Mouse (Mus musculus) embryonic facial prominence, embryonic 10.5 days (tissue): ENCODE data around the gene Irf2bpl. TPM values are rescaled to one million over a fixed set of nuclear protein-coding genes. Genes with fewer than 3 reads are reported as not detected.

ENCODE experiments used
- DNase-seq: peaks from one replicate; pipeline ENCODE4 v3.0.0-alpha.2; 2017; ENCODE audit warnings: low spot score
- H3K27ac ChIP-seq: fragments of 300-500 bp; sonication (generic); replicated peaks from 2 replicates; pipeline ENCODE4 v1.5.1; 2016; ENCODE audit warnings: mild to moderate bottlenecking
- H3K27me3 ChIP-seq: fragments of 300-500 bp; sonication (generic); replicated peaks from 2 replicates; pipeline ENCODE4 v1.6.1; 2016; ENCODE audit warnings: low read depth, mild to moderate bottlenecking; ENCODE audit not compliant: poor library complexity, severe bottlenecking
- H3K36me3 ChIP-seq: fragments of 300-500 bp; sonication (generic); replicated peaks from 2 replicates; pipeline ENCODE4 v1.6.1; 2016; ENCODE audit warnings: mild to moderate bottlenecking, moderate library complexity
- H3K4me1 ChIP-seq: fragments of 300-500 bp; sonication (generic); 2 replicates; pipeline ENCODE4 v1.6.1; 2016
- H3K4me3 ChIP-seq: fragments of 300-500 bp; sonication (generic); 2 replicates; pipeline ENCODE4 v1.5.1; 2016; ENCODE audit warnings: mild to moderate bottlenecking, moderate library complexity
- H3K9me3 ChIP-seq: fragments of 300-500 bp; sonication (generic); 2 replicates; pipeline ENCODE4 v1.6.1; 2016; ENCODE audit warnings: mild to moderate bottlenecking
- WGBS: fragments of 180-500 bp; shearing (Covaris S2); methylation state at CpG from one replicate; pipeline ENCODE4 v1.1.7; 2016; 5-methylcytosine and 5-hydroxymethylcytosine counted together
- polyA plus RNA-seq: library from polyadenylated mRNA; unstranded; fragments of >200 nt; fragmentation: Nextera tagmentation; extraction: Ambion mirVana; gene quantifications from 2 replicates; pipeline ENCODE4 v1.2.1, GENCODE M21; 2016

Gene Irf2bpl
- polyA plus RNA-seq, 1 experiment from 2014 or later: 17.3 TPM

DNA sequence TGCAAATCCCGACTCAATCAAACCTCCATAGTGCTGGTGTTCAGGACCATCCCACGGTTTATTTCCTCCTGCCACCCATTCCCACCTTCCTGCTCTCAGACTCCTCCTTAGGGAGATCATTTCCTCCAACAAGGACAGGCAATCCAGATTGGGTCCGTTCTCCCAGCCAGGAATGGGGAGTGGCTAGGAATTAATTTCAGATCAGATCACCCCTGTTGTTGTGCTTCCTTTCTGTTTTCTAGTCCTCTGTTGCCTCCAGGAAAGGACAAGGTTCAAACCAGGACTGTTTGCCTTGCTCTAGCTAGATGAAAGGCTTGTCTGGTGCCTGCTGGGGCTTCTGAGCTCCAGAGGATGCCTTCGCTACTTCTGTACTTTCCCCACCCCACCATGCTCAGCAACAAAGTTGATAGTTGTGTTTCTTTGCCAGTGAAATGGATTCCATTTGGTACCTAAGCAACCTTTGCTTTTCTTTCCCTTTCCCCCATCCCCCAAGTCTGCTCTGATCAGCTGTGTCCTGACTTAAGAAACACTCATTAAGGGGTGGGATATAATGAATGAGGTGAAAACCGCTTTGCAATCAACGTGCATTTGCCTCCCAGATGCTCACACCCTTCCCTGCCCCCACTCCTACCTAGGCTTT is 5.0 kb downstream of the Irf2bpl start:
- H3K4me1 ChIP-seq: peaks cover 55% of the 10 kb centered on the region
- H3K9me3 ChIP-seq: no peaks in the 10 kb centered on the region
- 61% methylated on average over 6 of the region's 6 CpGs for WGBS
- H3K27me3 ChIP-seq: peaks cover 26% of the 10 kb centered on the region
- no peak overlapping the region for H3K27ac ChIP-seq
- no peak for DNase-seq
- no peak overlapping the region for H3K4me3 ChIP-seq
- no peaks in the 10 kb centered on the region; the same call in 1 of the 2 replicates for H3K36me3 ChIP-seq

DNA sequence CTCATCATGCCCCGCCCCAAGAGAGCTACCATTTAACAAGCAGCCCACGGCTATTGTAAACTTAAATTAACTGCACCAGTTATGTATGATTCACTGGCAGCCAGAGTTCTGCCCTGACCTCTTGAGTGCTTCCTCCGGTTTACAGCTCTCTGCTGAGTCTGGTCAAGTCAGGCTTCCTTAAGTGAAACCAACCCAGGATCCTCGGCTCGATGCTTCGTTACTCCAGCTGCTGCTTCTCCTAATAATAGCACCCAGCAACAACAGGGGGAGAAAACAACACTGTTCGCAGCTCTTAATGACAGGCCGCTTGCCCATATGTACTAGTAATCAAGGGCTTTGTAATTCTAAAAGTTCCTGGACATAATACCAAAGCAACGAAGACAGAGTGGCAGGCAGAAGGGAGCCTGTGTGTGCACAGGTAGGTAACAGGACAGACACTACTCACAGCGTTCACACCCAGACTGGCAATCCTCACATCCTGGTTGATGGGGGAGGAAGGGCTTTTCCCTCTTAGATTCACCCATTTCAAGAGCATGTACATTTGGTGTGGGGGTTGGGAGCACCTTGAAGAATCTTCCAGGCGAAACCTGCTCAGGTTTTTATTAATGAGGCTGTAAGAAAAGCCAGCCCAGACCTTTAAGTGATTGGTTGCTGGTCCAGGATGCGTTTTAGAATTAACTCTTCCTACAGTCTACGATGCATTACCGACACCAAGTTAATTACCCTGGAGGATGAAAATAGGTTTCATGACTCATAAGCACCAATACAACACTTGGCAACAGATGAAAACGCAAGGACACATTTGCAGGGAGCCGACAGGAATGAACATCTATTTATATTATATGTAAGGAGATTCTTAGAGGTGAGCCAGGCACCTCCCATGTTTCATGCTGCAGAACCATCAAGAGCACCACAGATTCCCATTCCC is 5.9 kb downstream of the Irf2bpl start:
- Histone ChIP-seq H3K36me3 (no peaks in the 10 kb centered on the region; the same call in 1 of the 2 replicates), H3K27me3 (peaks cover 23% of the 10 kb centered on the region), H3K27ac (no peak overlapping the region), H3K4me3 (no peak overlapping the region), H3K4me1 (peaks cover 46% of the 10 kb centered on the region), H3K9me3 (no peaks in the 10 kb centered on the region)
- WGBS: 79% methylated on average over 16 of the region's 16 CpGs
- DNase-seq: no peak

DNA sequence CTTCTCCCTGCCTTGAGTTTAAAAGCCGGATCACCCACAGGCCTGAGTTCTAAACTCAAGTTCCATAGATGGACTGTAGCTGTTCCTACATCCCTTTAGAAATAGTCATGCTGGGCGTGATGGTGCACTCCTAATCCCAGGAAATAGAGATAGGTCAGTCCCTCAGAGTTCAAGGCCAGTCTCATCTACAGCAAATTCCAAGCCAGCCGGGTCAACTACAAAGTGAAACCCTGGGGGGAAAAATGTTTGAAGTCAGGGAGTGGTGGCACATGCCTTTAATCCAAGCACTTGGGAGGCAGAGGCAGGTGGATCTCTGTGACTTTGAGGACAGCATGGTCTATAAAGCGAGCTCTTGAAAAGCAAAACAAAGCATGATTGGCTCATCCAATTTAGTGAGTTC is 7.6 kb downstream of the Irf2bpl start:
- H3K4me3 ChIP-seq: no peak overlapping the region
- H3K27me3 ChIP-seq: peaks cover 6% of the 10 kb centered on the region
- DNase-seq: no peak
- no peaks in the 10 kb centered on the region for H3K9me3 ChIP-seq
- WGBS: 90% methylated on average over 4 of the region's 4 CpGs
- H3K36me3 ChIP-seq: no peaks in the 10 kb centered on the region; the same call in 1 of the 2 replicates
- H3K27ac ChIP-seq: no peak overlapping the region
- H3K4me1 ChIP-seq: peaks cover 36% of the 10 kb centered on the region

DNA sequence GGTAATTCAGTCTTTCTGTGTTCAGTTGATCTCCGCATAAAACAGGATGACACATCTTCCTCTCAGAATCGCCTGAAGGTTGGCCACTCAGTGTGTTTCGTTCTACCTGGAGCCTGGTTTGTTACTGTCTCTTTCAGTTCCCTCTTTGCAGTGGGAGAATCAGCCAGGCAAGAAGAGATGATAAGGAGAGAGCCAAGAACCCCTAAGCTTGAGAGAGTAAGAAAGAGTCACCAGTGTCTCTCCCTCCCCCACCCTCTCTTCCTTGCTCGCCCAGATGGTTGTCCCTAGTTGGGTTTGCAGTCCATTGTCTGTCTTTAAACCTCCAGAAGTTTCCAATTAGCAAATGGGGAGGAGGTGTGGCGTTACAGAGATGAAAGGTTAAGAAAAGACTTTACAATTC is 8.5 kb downstream of the Irf2bpl start:
- no peak for DNase-seq
- Histone ChIP-seq H3K4me1 (peaks cover 36% of the 10 kb centered on the region), H3K27me3 (no peaks in the 10 kb centered on the region; the same call in 1 of the 2 replicates), H3K4me3 (no peak overlapping the region), H3K9me3 (0 out of 2 replicates have a peak, but pooled peaks cover under 1% of the 10 kb centered on the region), H3K27ac (no peak overlapping the region), H3K36me3 (no peaks in the 10 kb centered on the region)
- 69% methylated on average over 5 of the region's 5 CpGs for WGBS

DNA sequence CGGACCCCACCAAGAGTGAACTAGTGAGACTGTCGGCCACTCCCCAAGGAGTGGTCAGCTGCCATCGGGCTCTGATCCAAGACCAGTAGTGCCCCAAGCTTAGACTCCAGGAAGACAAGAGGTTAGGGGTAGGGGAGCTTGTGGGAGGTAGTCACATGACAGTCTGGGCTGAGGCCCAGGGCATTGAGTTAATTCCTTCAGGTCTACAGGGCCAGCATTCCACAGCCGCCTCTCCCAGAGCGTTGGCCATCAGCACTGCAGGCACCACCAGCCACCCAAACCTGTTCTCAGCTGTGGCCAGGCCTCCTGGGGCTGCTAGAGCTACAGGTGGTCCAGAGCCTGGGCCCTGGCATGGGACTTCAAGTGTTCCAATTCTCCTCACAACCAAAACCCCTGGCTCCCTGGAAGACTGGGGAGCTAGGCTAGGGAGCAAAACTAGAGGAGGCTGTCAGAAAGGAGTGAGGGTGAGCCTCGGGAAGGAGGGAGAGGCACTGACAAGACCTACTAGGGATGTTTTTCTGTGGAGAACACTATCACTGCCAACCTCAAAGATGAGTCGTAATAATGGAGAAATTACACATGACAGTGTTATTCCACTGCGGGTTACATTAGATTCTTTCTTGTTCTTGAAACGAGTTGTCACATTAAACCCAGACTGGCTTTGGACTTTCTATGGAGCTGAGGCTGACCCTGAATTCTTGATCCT is 12.1 kb downstream of the Irf2bpl start:
- no peak for DNase-seq
- Histone ChIP-seq H3K27me3 (no peaks in the 10 kb centered on the region), H3K36me3 (no peaks in the 10 kb centered on the region), H3K9me3 (0 out of 2 replicates have a peak, but pooled peaks cover 2% of the 10 kb centered on the region), H3K4me1 (peaks cover 25% of the 10 kb centered on the region), H3K4me3 (no peak overlapping the region), H3K27ac (peak overlapping the region; percentile 67)
- WGBS: 67% methylated on average over 9 of the region's 9 CpGs

DNA sequence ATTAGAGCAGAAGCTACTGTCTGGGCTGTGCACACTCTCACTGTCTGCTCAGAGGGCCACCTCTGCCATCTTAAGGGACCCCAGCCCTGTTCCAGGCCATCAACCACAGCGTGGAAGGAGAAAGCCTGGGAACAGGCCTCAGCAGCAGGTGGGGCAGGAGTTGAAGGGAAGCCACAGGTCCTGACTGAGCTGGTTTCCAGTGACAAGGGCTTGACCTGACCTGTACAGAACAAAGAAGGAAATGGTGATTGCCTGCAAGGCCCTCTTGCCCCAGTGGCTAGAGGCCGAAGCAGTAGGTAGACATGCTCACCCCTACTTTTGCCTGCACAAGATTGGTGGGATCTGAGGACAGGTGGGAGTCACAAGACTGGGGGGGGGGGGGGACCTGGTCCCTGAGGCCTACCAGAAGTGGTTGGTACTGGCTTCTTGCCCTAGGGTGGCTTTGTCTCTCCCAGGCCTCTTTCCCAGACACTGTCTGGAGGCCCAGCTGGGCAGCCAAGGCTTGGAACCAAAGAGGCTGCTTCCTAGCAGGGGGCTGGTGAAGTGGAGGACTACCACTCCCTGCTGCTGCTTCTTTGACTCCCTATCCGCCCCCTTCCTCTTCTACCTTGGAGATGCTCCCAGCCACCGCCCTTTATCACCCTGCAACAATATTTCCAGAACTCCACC is 12.8 kb downstream of the Irf2bpl start:
- Histone ChIP-seq H3K4me3 (no peak overlapping the region), H3K36me3 (no peaks in the 10 kb centered on the region), H3K27me3 (no peaks in the 10 kb centered on the region), H3K27ac (peak overlapping the region; percentile 67), H3K4me1 (peaks cover 31% of the 10 kb centered on the region), H3K9me3 (0 out of 2 replicates have a peak, but pooled peaks cover 2% of the 10 kb centered on the region)
- WGBS: 75% methylated on average over 4 of the region's 4 CpGs
- no peak for DNase-seq

DNA sequence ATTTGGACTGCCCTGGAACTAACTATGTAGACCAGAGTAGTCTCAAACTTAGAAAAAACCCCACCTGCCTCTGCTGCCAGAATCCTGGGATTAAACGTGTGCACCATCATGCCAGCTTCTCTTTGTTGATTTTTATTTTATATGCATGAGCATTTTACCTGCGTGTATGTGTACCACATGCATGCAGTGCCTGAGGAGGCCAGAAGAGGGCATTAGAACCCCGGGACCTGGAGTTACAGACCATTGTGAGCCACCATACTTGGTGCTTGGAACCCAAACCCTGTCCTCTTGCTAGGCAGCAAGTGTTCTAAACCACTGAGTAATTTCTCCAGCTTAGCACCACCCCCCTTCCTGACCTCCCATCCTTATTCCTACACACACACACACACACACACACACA is 13.6 kb downstream of the Irf2bpl start:
- Histone ChIP-seq H3K4me1 (peaks cover 28% of the 10 kb centered on the region), H3K4me3 (no peak overlapping the region), H3K27me3 (no peaks in the 10 kb centered on the region), H3K36me3 (no peaks in the 10 kb centered on the region), H3K27ac (no peak overlapping the region), H3K9me3 (0 out of 2 replicates have a peak, but pooled peaks cover 2% of the 10 kb centered on the region)
- WGBS: 91% methylated on average over 3 of the region's 3 CpGs
- DNase-seq: no peak

DNA sequence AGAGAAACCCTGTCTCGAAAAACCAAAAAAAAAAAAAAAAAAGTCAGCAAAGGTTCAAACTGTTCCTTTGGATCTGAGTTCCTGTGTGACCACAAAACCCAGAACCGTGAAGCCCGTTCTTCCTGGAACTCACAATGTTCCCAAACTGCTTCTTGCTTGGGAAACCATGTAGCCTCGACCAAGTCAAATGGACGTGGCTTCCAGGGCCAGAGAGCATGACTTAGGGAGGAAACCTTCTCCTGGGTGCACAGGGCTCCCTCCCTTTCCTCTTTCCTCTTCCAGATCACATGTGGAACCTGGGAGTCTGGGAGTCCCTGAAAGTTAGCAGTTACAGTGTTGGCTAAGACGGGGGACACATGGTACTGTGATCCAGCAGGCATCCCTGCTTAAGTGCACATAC is 14.8 kb downstream of the Irf2bpl start:
- Histone ChIP-seq H3K4me3 (no peak overlapping the region), H3K36me3 (no peaks in the 10 kb centered on the region), H3K4me1 (peaks cover 24% of the 10 kb centered on the region), H3K27me3 (no peaks in the 10 kb centered on the region), H3K9me3 (0 out of 2 replicates have a peak, but pooled peaks cover 2% of the 10 kb centered on the region), H3K27ac (no peak overlapping the region)
- no peak for DNase-seq
- WGBS: 91% methylated on average over 6 of the region's 6 CpGs

DNA sequence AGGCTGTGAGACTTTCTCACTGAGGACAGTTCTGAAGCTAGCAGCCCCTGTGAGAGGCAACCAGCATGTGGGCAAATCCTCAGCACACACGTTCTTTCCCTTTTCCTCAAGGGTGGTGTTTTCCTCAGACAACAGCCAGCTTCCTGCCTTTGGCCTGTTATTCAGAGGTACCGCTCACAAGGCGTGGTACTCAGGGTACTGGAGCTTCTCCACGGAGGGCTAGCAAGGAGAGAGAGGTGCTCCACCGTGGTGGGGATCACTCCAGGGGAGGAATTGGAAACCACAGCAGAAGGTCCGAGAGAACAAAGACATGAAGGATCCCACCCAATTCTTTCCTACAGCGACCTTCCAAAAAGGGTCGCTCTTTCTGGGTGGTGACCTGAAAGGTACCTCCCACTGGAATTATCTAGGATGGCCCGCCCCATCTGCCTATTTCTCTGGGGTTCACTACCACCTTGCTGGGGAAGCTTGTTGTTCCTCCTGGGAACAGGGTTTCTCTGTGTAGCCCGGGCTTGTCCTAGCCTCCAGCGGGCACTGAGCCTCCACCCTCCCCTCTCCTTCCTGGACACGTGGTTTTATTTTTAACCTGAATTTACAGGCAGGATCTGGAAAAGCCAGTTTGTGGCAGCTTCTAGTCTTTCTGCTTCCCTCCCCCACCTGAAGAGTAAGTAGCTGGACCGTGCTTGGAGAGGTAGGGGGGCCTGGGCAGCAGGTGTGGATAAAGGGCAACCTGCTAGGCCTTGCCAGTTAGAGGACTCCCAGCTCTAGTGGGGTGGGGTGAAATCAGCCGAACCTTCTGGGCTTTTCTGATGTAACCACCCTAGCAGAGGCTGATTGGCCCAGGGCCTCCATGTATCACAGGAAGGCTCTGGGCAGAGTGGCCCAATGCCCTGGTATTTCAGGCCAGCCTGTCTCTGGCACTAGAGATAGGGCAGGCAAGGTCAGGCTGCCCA is 17.1 kb downstream of the Irf2bpl start:
- peak; percentile 37 for DNase-seq
- H3K27ac ChIP-seq: peak overlapping the region; percentile 69
- H3K36me3 ChIP-seq: no peaks in the 10 kb centered on the region
- peaks cover 6% of the 10 kb centered on the region; the same call in 1 of the 2 replicates for H3K9me3 ChIP-seq
- no peaks in the 10 kb centered on the region for H3K27me3 ChIP-seq
- 42% methylated on average over 14 of the region's 14 CpGs for WGBS
- H3K4me1 ChIP-seq: peaks cover 23% of the 10 kb centered on the region
- no peak overlapping the region for H3K4me3 ChIP-seq

DNA sequence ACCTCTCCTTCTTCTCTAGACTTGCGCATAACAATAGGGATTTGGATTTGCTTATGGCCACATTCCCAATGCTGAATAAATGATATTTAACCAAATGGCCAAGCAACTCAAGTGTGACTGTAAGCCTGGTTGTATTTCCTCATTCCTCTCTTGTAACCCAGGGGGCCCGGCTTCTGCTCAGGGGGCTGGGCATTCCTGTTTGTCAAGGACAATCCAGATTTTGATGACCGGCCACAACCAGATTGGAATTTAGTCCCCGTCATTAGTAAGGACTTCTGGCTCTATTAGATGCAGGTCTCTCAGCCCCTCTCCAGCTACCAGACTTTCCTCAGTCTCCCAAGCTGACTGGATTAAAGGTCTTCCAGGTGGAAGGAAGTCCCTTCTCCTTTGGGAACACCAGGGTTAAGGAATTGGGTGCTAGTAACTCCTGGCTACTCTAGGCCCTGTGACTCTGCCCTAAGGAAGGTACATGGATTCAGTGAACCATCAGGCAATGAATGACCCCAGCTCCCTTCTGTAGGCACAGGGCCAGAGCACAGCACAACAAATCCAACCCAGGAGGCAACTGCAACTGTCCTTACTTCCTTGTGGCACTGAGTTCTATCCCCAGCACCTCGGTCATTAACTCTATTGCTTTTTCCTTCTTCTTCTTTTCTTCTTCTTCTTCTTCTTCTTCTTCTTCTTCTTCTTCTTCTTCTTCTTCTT is 20.1 kb downstream of the Irf2bpl start:
- Histone ChIP-seq H3K27me3 (no peaks in the 10 kb centered on the region), H3K27ac (no peak overlapping the region), H3K4me3 (no peak overlapping the region), H3K9me3 (peaks cover 3% of the 10 kb centered on the region; the same call in 1 of the 2 replicates), H3K4me1 (peaks cover 26% of the 10 kb centered on the region), H3K36me3 (no peaks in the 10 kb centered on the region)
- WGBS: 91% methylated on average over 5 of the region's 5 CpGs
- DNase-seq: no peak
